Mouse (Mus musculus) ES-E14 (cell line): ENCODE measurements at regions not wholly inside any gene's neighbourhood (a gene's known extent, or its start where the extent isn't known, plus 50 kb on each side); places are given as distances from the start of the nearest gene placed in this dataset.

Experiments used
- CHD2 ChIP-seq: IDR thresholded peaks from 2 replicates; pipeline ENCODE4 v1.6.1; 2014; ENCODE audit warnings: mild to moderate bottlenecking, low read depth, low read length, inconsistent platforms
- HCFC1 ChIP-seq: IDR thresholded peaks from 2 replicates; pipeline ENCODE4 v1.6.1; 2012; ENCODE audit warnings: low read length, inconsistent platforms, borderline replicate concordance; ENCODE audit not compliant: insufficient read depth
- MAFK ChIP-seq: IDR thresholded peaks from 2 replicates; pipeline ENCODE4 v1.6.1; 2014; ENCODE audit warnings: mild to moderate bottlenecking, low read depth, low read length, inconsistent platforms; ENCODE audit not compliant: insufficient read depth
- ZC3H11A ChIP-seq: IDR thresholded peaks from 2 replicates; pipeline ENCODE4 v1.6.1; 2012; ENCODE audit warnings: low read depth, mild to moderate bottlenecking, inconsistent platforms, low read length, borderline replicate concordance
- ZNF384 ChIP-seq: IDR thresholded peaks from 2 replicates; pipeline ENCODE4 v1.6.1; 2012; ENCODE audit warnings: low read depth, low read length, inconsistent platforms

GRCm38 (mm10) chr14:101307920-101308319, 107.8 kb upstream of the Prr30 start:
- no peak for TF ChIP-seq CHD2
- no peak for TF ChIP-seq HCFC1
- TF ChIP-seq ZC3H11A = no peak
- no peak for TF ChIP-seq ZNF384
- TF ChIP-seq MAFK = no peak
